Mouse (Mus musculus) heart, postnatal 25 days (tissue): ENCODE measurements around the gene Dab2ip. TPM values are rescaled to one million over a fixed set of nuclear protein-coding genes. Genes with fewer than 3 reads are reported as not detected.

Experiments
- DNase-seq: peaks from one replicate; pipeline ENCODE4 v3.0.0; 2022; ENCODE audit warnings: low spot score
- intact Hi-C: fragments of 180-260 bp; cut with DNase I; formaldehyde crosslinking; loops from one replicate; pipeline ENCODE4 v1.15.1; 2025
- total RNA-seq, 2 experiments: library from RNA; stranded (reverse); gene quantifications; 2 replicates each; pipeline ENCODE4 v1.2.3; 2021

Dab2ip gene
- total RNA-seq, 2 experiments from 2014 or later = 46.0 to 52.1 TPM

DNA sequence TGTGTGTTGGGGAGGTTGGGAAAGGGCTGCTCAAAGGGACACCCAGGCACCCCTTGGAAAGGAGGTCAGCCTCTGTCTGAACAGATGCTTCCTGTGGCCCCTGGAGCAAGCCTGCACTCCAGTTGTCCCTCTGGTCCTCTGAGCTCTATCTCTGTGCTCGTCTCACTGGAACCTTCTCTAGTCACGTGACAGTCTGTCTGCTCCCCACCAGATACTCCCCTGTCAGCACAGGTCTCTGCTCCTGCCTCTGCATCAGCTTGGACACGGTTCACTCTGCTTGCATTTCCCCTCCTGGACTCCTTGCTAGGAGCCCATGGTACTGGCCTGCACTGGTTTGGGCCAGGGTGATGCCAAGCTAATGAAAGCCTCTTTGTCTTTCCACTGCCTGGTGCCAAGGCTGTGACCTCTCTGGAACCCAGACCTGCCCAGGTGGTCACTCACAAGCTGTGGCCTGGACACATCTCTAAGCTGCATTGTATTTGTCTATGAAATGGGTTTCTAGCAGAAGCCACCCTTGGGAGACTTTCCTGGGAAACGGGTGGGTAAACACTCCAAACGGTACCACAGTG is 1.1 kb upstream of the Dab2ip start:
- DNase-seq = no peak
- intact Hi-C loops = no loop called here

GRCm38 (mm10) chr2:35558826-35559550 is 922 bp downstream of the Dab2ip start:
- intact Hi-C loops = no loop called here
- DNase-seq = no peak

DNA sequence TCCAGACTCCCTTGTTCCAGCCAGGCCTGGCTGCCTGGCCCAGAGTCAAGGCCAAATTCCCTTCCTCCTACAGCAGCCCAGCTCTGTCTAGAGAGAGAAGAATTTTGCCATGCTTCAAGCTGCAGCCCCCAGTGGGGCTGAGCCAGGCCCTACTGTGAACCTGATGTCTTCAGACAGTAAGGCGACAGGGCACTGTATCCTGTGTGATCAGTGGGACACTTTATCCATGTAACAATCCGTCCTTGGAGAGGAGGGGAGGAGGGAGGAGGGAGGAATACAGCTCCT is 1.4 kb downstream of the Dab2ip start:
- intact Hi-C loops = no loop called here
- no peak for DNase-seq

DNA sequence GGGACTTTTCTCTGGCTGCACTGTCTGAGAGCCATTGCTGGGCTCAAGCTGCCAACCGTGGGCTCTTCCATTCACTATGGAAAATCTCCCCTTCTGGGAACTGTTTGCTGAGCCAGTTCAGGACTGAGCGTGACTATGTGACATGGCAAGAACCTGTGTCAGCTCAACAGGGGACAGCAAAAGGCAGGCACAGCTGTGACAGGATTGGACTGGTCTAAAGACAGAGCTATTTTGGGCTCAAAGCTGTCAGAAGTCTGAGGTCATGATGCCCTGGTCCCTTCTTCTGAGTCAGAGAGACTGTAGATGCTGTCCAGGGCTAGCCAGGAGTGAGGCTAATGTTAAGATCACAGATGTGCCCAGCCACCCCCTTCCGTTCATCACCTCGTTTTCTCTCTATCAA is 5.7 kb downstream of the Dab2ip start:
- intact Hi-C loops = no loop called here
- DNase-seq = no peak

GRCm38 (mm10) chr2:35565051-35565836 is 7.2 kb downstream of the Dab2ip start:
- intact Hi-C loops = no loop called here

GRCm38 (mm10) chr2:35566957-35567693 is 9.1 kb downstream of the Dab2ip start:
- no peak for DNase-seq
- intact Hi-C loops = no loop called here

More at GRCm38 (mm10) chr2:35565051-35565836, 7.2 kb downstream of the Dab2ip start:
- DNase-seq = no peak

DNA sequence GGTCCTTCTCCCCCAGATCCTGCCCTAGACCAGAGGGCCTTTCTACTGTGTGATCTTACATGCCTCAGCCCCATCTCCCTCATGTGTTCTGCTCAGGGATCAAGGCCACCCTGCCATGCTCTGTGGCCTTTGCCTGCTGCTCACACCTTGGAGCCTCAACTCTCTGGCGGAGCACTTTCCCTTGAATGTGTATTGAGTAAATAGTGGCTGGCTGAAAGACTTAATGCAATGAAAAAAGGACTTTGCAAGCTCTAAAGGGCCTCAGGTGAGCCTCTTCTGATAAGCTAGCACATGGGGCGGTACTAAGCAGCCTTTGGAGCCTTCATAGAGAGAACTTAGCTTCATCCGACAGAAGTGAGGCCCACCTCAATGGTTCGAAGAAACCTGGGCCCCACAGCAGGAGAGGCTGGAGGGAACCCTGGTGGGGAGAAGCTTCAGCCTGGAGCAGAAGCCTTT is 9.7 kb downstream of the Dab2ip start:
- intact Hi-C loops = no loop called here

GRCm38 (mm10) chr2:35570743-35571142 is 12.7 kb downstream of the Dab2ip start:
- no peak for DNase-seq
- intact Hi-C loops = no loop called here

More for the DNA sequence above, 9.7 kb downstream of the Dab2ip start:
- no peak for DNase-seq

DNA sequence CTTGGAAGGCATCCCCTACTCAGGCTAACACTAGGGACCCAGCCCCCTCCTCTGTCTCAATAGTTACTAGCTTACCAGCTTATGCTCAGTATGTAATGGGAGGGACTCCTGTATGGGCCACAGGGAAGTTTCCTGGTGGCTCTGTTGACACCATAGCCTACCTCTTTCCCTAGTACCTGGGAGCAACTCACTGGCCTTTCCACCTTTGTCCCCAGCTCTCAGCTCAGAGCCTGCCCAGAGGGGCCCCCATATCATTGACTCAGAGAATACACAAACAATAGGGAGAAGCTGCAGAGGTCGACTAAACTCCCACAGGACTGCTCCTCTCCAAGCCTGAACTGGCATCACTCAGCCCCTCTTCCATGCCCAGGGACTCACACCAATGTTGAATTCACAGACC is 16.6 kb downstream of the Dab2ip start:
- DNase-seq = no peak
- intact Hi-C loops = no loop called here

DNA sequence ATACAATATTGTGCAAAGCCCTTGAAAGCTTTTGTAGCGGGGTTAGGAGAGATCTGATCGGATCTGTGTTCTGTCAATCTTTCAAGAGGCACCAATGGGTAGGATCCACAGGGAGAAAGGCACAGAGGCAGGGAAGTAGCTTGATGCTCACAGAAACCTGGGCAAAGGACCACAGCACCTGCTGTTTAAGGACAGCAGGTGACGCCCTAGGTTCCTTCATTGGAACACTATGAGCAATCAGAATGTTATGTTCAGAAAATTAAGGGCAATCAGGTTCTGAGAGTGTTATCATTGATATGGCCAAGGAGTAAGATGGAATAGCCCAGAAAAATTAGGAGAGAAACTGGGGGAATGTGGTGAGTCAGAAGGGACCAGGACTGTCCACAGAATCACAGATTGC is 18.6 kb downstream of the Dab2ip start:
- DNase-seq = no peak
- intact Hi-C loops = no loop called here

DNA sequence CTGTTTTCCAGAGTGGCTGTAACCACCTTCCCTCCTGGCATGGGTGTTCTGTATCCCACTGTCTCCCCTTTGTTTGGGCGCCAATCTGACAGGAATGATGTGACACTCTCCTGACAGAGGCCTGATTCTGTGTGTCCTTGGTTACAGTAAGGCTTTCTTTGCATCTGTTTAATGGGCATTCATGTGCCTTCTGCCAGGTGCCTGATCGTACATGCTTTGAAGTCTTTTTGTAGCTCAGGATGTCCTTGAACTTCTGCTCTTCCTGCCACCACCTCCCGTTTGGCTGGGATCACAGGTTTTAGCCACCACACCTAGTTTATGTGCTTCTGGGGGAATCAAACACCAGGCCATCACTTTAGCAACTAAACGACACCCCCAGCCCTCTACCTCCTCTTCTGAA is 22.0 kb downstream of the Dab2ip start:
- no peak for DNase-seq
- intact Hi-C loops = no loop called here

GRCm38 (mm10) chr2:35581501-35582340 is 23.7 kb downstream of the Dab2ip start:
- intact Hi-C loops = loop anchor here (2.0 kb wide), 1 partner anchor 37 kb away; no protein-coding TSS in a partner anchor

GRCm38 (mm10) chr2:35582341-35582941 is 24.4 kb downstream of the Dab2ip start:
- peak; percentile 64 for DNase-seq
- intact Hi-C loops = loop anchor here (2.0 kb wide), 1 partner anchor 38 kb away; no protein-coding TSS in a partner anchor

More at GRCm38 (mm10) chr2:35581501-35582340, 23.7 kb downstream of the Dab2ip start:
- no peak for DNase-seq

- intact Hi-C loops = loop anchor here (2.0 kb wide), 1 partner anchor 39 kb away; no protein-coding TSS in a partner anchor
- no peak for DNase-seq
Measured at GRCm38 (mm10) chr2:35583406-35583805, 25.3 kb downstream of the Dab2ip start.

DNA sequence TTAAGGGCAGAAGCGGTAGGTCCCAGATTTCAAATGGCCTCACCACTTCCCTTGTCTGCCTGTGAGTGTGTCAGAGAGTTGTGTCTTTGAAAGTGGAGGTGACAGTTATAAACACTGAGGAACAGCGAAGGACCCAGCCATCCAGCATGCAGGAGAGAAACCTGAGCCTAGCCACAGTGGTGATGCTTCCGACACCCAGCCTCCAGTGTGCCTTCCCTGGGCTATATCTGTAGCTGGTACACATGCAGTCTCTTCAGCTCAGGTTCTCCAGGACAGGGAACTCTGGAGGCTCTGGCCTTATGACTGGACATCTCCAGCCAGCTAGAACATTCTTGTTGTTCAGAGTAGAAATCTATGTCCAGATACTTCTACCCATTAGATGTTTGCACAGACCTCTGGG is 25.9 kb downstream of the Dab2ip start:
- no peak for DNase-seq
- intact Hi-C loops = no loop called here

DNA sequence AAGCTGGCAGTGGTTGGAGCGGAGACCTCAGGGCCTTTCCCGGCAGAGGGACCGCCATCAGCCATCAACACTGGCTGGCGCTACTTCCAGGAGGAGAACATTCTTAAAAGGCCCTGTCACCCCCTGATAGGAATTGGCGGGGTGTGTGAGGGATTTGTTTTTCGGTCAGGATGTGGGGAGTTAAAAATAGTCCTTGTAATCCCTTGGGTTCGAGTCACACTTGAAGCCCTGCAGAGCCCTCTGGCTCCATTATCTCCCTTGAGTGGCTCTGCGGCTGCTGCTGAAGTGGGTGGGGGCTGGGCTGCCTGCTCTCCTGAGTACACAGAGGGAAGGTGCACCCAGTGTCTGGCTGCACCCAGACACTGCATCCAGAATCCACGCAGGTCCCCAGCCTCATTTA is 30.3 kb downstream of the Dab2ip start:
- intact Hi-C loops = loop anchor here (2.0 kb wide), 1 partner anchor 38 kb away; no protein-coding TSS in a partner anchor
- DNase-seq = peak; percentile 50

- DNase-seq = no peak
- intact Hi-C loops = loop anchor here (2.0 kb wide), 1 partner anchor 37 kb away; no protein-coding TSS in a partner anchor
Measured at GRCm38 (mm10) chr2:35589385-35589784, 31.3 kb downstream of the Dab2ip start.

DNA sequence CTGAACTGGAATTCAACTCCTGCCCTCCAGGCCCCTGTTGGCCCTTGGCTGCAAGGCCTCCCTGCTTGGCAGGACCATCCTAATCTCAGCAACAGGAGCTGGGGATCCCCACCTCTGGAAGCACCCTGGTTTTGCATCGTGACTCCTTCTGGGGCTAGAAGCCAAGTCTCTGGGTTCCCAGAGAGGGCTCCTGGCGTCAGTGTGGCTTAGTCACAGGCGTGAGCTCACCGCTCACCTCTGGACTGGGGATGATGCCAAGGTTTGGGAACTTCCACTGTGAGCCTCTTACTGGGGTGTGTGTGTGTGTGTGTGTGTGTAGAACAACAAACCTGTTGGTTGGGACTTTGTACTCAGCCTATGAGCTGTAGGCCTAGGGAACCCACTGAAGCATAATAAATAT is 31.7 kb downstream of the Dab2ip start:
- DNase-seq = peak; percentile 56
- intact Hi-C loops = loop anchor here (2.0 kb wide), 1 partner anchor 37 kb away; no protein-coding TSS in a partner anchor
